Mouse (Mus musculus) embryonic facial prominence, embryonic 10.5 days (tissue): ENCODE results near the gene Spag17. TPM values are rescaled to one million over a fixed set of nuclear protein-coding genes. Genes with fewer than 3 reads are reported as not detected.
"Not testable (repeated sequence)": the region's sequence is repeated elsewhere in the genome, so short reads cannot be mapped to it uniquely, and the experiment has no call there.

Source experiments
- DNase-seq: peaks from one replicate; pipeline ENCODE4 v3.0.0-alpha.2; 2017; ENCODE audit warnings: low spot score
- H3K27ac ChIP-seq: fragments of 300-500 bp; sonication (generic); replicated peaks from 2 replicates; pipeline ENCODE4 v1.5.1; 2016; ENCODE audit warnings: mild to moderate bottlenecking
- H3K27me3 ChIP-seq: fragments of 300-500 bp; sonication (generic); replicated peaks from 2 replicates; pipeline ENCODE4 v1.6.1; 2016; ENCODE audit warnings: low read depth, mild to moderate bottlenecking; ENCODE audit not compliant: poor library complexity, severe bottlenecking
- H3K36me3 ChIP-seq: fragments of 300-500 bp; sonication (generic); replicated peaks from 2 replicates; pipeline ENCODE4 v1.6.1; 2016; ENCODE audit warnings: mild to moderate bottlenecking, moderate library complexity
- H3K4me1 ChIP-seq: fragments of 300-500 bp; sonication (generic); 2 replicates; pipeline ENCODE4 v1.6.1; 2016
- H3K4me3 ChIP-seq: fragments of 300-500 bp; sonication (generic); 2 replicates; pipeline ENCODE4 v1.5.1; 2016; ENCODE audit warnings: mild to moderate bottlenecking, moderate library complexity
- H3K9me3 ChIP-seq: fragments of 300-500 bp; sonication (generic); 2 replicates; pipeline ENCODE4 v1.6.1; 2016; ENCODE audit warnings: mild to moderate bottlenecking
- WGBS: fragments of 180-500 bp; shearing (Covaris S2); methylation state at CpG from one replicate; pipeline ENCODE4 v1.1.7; 2016; 5-methylcytosine and 5-hydroxymethylcytosine counted together
- polyA plus RNA-seq: library from polyadenylated mRNA; unstranded; fragments of >200 nt; fragmentation: Nextera tagmentation; extraction: Ambion mirVana; gene quantifications from 2 replicates; pipeline ENCODE4 v1.2.1, GENCODE M21; 2016

Gene Spag17
- polyA plus RNA-seq, result 0.29 and 0.47 TPM in 2 replicates

GRCm38 (mm10) chr3:99885187-99885811, at the start of gene Spag17:
Spag17 (plus strand) TSS chr3:99885406.
- H3K27me3 ChIP-seq, result no peaks in the 10 kb centered on the region
- peaks cover 7% of the 10 kb centered on the region for H3K4me1 ChIP-seq
- no peaks in the 10 kb centered on the region for H3K36me3 ChIP-seq
- H3K4me3 ChIP-seq, result no peak within 1 kb of the TSS
- whole genome bisulfite sequencing, result 41% methylated on average over 16 of the region's 16 CpGs
- DNase-seq, result peak; percentile 43
- no peak within 1 kb of the TSS for H3K27ac ChIP-seq
- no peaks in the 10 kb centered on the region for H3K9me3 ChIP-seq

- 79% methylated on average over 2 of the region's 2 CpGs for WGBS
- Histone ChIP-seq H3K9me3 (no peaks in the 10 kb centered on the region), H3K4me1 (no peaks in the 10 kb centered on the region), H3K27me3 (no peaks in the 10 kb centered on the region), H3K27ac (no peak overlapping the region), H3K36me3 (no peaks in the 10 kb centered on the region), H3K4me3 (no peak overlapping the region)
- DNase-seq, result no peak
These were observed 42.9 kb upstream of the Spag17 start for GRCm38 (mm10) chr3:99842333-99842732.

DNA sequence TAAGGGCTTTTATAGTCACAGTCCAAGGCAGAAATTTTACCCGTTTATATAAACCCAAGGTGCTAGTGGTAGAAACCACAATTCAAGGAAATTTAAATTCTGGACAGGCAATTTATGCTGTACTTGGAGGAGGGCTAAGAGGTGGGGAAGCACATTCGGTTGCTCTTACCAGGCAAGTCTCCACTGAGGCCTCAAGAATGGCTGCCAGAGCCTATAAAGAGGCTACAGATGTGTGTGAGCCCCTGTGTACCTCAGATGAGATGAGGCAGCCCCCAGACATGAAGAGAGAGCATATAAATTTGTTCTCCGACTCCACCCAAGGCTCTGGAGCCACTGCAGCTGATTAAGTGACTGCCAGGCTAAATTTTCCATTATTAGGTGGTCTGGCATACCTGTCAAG, 42.4 kb upstream of the Spag17 start:
- Histone ChIP-seq H3K36me3 (no peaks in the 10 kb centered on the region), H3K4me1 (no peaks in the 10 kb centered on the region), H3K4me3 (no peak overlapping the region), H3K27me3 (no peaks in the 10 kb centered on the region), H3K9me3 (no peaks in the 10 kb centered on the region), H3K27ac (no peak overlapping the region)
- DNase-seq, result no peak
- WGBS, result 91% methylated on average over 3 of the region's 3 CpGs

DNA sequence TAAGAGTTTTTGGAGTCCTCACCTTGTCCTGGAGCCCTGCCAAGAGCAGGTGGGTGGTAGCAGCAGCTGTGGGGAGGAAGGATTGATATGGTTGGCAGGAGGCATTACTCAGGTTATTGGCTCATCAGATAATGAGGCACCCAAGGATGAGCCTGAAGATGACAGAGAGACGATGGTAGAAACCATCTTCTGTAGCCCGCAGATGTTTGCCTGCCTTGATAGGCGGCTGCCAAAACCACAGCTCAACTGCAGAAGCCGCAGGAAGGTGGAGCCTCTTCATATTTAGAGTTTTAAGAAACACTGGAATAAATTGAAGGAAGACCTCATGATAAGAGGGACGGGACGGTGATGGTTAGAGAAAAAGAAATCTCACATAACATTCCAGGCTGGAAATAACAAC, 42.0 kb upstream of the Spag17 start:
- 89% methylated on average over 6 of the region's 6 CpGs for WGBS
- Histone ChIP-seq H3K36me3 (no peaks in the 10 kb centered on the region), H3K4me3 (no peak overlapping the region), H3K9me3 (no peaks in the 10 kb centered on the region), H3K27me3 (no peaks in the 10 kb centered on the region), H3K27ac (no peak overlapping the region), H3K4me1 (no peaks in the 10 kb centered on the region)
- DNase-seq, result no peak

DNA sequence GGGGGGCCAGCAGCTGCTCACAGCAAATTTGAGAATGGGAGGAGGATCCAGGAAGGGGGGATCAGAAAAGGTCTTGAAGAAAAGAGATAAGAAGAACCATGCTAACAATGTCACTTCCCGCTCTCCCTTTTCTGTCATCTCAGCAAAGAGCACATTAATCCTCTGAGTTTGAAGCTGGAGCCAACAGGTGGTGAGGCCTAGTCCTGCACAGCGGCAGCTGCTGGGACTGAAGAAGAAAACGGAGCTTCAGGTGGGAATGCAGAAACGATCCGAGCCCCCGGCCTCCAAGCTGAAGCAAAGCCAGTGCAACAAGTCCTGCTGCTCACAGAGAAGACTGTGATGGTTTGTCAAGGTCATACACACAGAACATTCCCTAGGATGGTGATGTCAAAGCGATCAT, 34.3 kb upstream of the Spag17 start:
- 81% methylated on average over 7 of the region's 7 CpGs for WGBS
- H3K4me1 ChIP-seq, result 0 out of 2 replicates have a peak, but pooled peaks cover 6% of the 10 kb centered on the region
- no peaks in the 10 kb centered on the region for H3K36me3 ChIP-seq
- no peaks in the 10 kb centered on the region for H3K27me3 ChIP-seq
- no peak overlapping the region for H3K4me3 ChIP-seq
- no peaks in the 10 kb centered on the region for H3K9me3 ChIP-seq
- H3K27ac ChIP-seq, result no peak overlapping the region
- no peak for DNase-seq

DNA sequence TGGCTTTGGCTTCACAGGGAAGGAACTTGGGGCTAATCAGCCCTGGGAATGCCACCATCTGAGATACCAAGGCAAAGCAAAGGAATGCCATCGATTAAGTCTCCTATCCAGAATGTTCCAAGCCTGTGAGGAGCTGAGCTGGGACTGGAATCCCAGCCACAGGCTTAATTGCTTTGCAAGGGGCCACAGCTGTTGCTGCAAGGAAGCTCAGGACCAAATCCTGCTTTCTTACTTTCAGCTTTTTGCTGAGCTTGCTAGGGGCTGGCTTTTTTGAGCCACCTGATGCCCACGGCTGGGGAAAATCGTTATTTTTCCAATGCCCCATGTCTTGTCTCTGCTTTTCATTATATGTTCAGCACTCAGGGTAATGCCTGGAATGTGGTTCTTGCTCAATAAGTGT, 30.6 kb upstream of the Spag17 start:
- no peak overlapping the region for H3K4me3 ChIP-seq
- no peak for DNase-seq
- no peaks in the 10 kb centered on the region for H3K27me3 ChIP-seq
- no peaks in the 10 kb centered on the region for H3K9me3 ChIP-seq
- H3K36me3 ChIP-seq, result no peaks in the 10 kb centered on the region
- no peak overlapping the region for H3K27ac ChIP-seq
- H3K4me1 ChIP-seq, result 0 out of 2 replicates have a peak, but pooled peaks cover 6% of the 10 kb centered on the region
- 64% methylated on average over 3 of the region's 3 CpGs for WGBS

DNA sequence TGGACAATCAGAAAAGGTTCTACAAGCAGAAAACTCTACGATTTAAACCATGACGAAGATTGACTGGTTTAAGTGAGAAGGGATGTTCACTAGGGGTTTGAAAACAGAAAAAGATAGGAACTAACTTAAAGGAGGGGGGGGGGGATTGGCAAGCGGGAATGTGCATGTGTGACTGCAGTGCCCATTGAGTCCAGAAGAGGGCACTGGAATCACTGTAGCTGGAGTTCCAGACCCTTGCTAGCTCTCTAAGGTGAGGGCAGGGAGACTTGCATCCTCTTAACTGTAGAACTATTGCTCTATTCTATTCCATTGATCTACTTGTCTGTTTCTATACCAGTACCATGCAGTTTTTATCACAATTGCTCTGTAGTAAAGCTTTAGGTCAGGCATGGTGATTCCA, 26.3 kb upstream of the Spag17 start:
- Histone ChIP-seq H3K27me3 (no peaks in the 10 kb centered on the region), H3K4me1 (0 out of 2 replicates have a peak, but pooled peaks cover 3% of the 10 kb centered on the region), H3K4me3 (no peak overlapping the region), H3K36me3 (no peaks in the 10 kb centered on the region), H3K9me3 (no peaks in the 10 kb centered on the region), H3K27ac (no peak overlapping the region)
- WGBS, result 77% methylated on average over 3 of the region's 3 CpGs
- DNase-seq, result peak; percentile 18

DNA sequence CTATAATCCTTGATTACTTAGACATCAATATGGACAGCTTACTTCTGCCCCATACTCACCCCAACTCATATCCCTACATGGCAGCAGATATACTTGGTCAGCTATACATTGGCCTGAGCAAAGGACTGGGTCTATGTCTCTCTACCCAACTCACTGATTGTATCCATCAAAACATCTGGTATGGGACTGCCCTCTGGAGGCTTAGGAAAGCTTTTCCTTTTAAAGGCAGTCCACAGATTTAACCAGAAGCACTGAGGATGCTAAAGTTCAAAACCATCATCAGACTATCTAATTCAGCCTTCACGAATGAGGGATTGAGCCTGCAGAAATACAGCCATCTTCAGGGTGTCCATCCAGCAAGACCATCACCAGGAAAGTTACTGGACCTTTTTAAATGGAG, 20.5 kb upstream of the Spag17 start:
- no peak for DNase-seq
- no peak overlapping the region for H3K27ac ChIP-seq
- H3K4me3 ChIP-seq, result no peak overlapping the region
- no peaks in the 10 kb centered on the region for H3K27me3 ChIP-seq
- no peaks in the 10 kb centered on the region for H3K4me1 ChIP-seq
- no peaks in the 10 kb centered on the region for H3K36me3 ChIP-seq
- WGBS, result 83% methylated on average over 1 of the region's 1 CpGs
- no peaks in the 10 kb centered on the region for H3K9me3 ChIP-seq

- no peaks in the 10 kb centered on the region for H3K9me3 ChIP-seq
- peaks cover 4% of the 10 kb centered on the region; the same call in 1 of the 2 replicates for H3K4me1 ChIP-seq
- no peak overlapping the region for H3K4me3 ChIP-seq
- no peak for DNase-seq
- H3K27ac ChIP-seq, result no peak overlapping the region
- no peaks in the 10 kb centered on the region for H3K27me3 ChIP-seq
- H3K36me3 ChIP-seq, result no peaks in the 10 kb centered on the region
These were observed 10.1 kb upstream of the Spag17 start for GRCm38 (mm10) chr3:99875137-99875536.

GRCm38 (mm10) chr3:99881498-99881897, 3.7 kb upstream of the Spag17 start:
- DNase-seq, result no peak
- no peak overlapping the region for H3K27ac ChIP-seq
- H3K9me3 ChIP-seq, result no peaks in the 10 kb centered on the region
- no peaks in the 10 kb centered on the region for H3K27me3 ChIP-seq
- peaks cover 11% of the 10 kb centered on the region for H3K4me1 ChIP-seq
- 87% methylated on average over 3 of the region's 3 CpGs for whole genome bisulfite sequencing
- no peak overlapping the region for H3K4me3 ChIP-seq
- H3K36me3 ChIP-seq, result no peaks in the 10 kb centered on the region

- Histone ChIP-seq H3K36me3 (no peaks in the 10 kb centered on the region), H3K27ac (no peak overlapping the region), H3K4me3 (no peak overlapping the region), H3K4me1 (peaks cover 7% of the 10 kb centered on the region), H3K9me3 (no peaks in the 10 kb centered on the region), H3K27me3 (no peaks in the 10 kb centered on the region)
- no peak for DNase-seq
- 79% methylated on average over 6 of the region's 6 CpGs for WGBS
These were observed 1.1 kb upstream of the Spag17 start for GRCm38 (mm10) chr3:99883988-99884564.

DNA sequence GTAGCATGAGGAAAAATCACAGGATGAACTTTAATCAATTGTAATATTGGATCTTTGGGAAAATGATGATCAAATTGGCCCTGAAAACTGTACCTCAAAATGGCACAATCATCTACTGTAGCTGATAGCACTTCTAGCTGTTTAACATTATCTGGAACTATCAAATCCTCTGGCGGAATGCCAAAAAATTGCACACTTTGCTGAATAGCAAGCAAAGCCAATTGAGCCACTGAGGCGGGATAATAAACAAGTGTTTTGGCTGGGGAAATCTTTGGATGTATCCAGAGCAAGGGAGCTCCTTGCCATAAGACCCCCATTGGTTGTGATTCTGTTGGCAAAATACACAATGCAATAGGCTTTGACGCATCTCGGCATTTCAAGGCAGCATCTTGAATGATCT, 9.5 kb downstream of the Spag17 start:
- WGBS, result 94% methylated on average over 4 of the region's 4 CpGs
- H3K27ac ChIP-seq, DNase-seq, H3K27me3 ChIP-seq, H3K4me3 ChIP-seq, H3K4me1 ChIP-seq, H3K36me3 ChIP-seq: not testable (repeated sequence)
- H3K9me3 ChIP-seq, result peaks cover 25% of the 10 kb centered on the region

- 91% methylated on average over 8 of the region's 8 CpGs for WGBS
- DNase-seq, result no peak
- Histone ChIP-seq H3K9me3 (0 out of 2 replicates have a peak, but pooled peaks cover under 1% of the 10 kb centered on the region), H3K27ac (no peak overlapping the region), H3K36me3 (no peaks in the 10 kb centered on the region), H3K27me3 (no peaks in the 10 kb centered on the region), H3K4me3 (no peak overlapping the region), H3K4me1 (no peaks in the 10 kb centered on the region)
These were observed 28.7 kb downstream of the Spag17 start for GRCm38 (mm10) chr3:99913809-99914439.
